Mouse (Mus musculus) lung, postnatal 0 days (tissue): ENCODE results near the gene Hs3st3a1.

Experiments used
- CTCF ChIP-seq: IDR thresholded peaks from 2 replicates; pipeline ENCODE4 v1.5.1; 2016; ENCODE audit warnings: antibody characterized with exemption, mild to moderate bottlenecking
- EP300 ChIP-seq: IDR thresholded peaks from 2 replicates; pipeline ENCODE4 v1.6.1; 2016; ENCODE audit warnings: antibody characterized with exemption, mild to moderate bottlenecking, control low read depth

GRCm38 (mm10) chr11:64513419-64513818 is 78.3 kb downstream of the Hs3st3a1 start:
- no peak for TF ChIP-seq CTCF
- TF ChIP-seq EP300, result no peak
